Mouse (Mus musculus) midbrain, embryonic 16.5 days (tissue): ENCODE measurements around the gene Macrod2. TPM values are rescaled to one million over a fixed set of nuclear protein-coding genes. Genes with fewer than 3 reads are reported as not detected.

ENCODE experiments used
- ATAC-seq: fragments of 200-750 bp; cut with Nextera tagmentation; 2 replicates; pipeline ENCODE4 v1.8.0; 2017; ENCODE audit warnings: moderate TSS enrichment
- H3K27ac ChIP-seq: fragments of 300-500 bp; sonication (generic); 2 replicates; pipeline ENCODE4 v1.5.1; 2014; ENCODE audit warnings: mild to moderate bottlenecking, low read length, mixed read lengths
- H3K27me3 ChIP-seq: fragments of 300-500 bp; sonication (generic); 2 replicates; pipeline ENCODE4 v1.6.1; 2014; ENCODE audit warnings: low read depth, low read length, mixed read lengths; ENCODE audit not compliant: control insufficient read depth, insufficient read depth
- H3K36me3 ChIP-seq: fragments of 300-500 bp; sonication (generic); 2 replicates; pipeline ENCODE4 v1.6.1; 2014; ENCODE audit warnings: mild to moderate bottlenecking, low read length, moderate library complexity, mixed read lengths; ENCODE audit not compliant: control insufficient read depth, insufficient read depth
- H3K4me1 ChIP-seq: fragments of 300-500 bp; sonication (generic); 2 replicates; pipeline ENCODE4 v1.6.1; 2014; ENCODE audit warnings: mild to moderate bottlenecking, low read length, mixed read lengths; ENCODE audit not compliant: control insufficient read depth, insufficient read depth
- H3K4me2 ChIP-seq: fragments of 300-500 bp; sonication (generic); 2 replicates; pipeline ENCODE4 v1.6.1; 2014; ENCODE audit warnings: mild to moderate bottlenecking, low read length, mixed read lengths
- H3K4me3 ChIP-seq: fragments of 300-500 bp; sonication (generic); 2 replicates; pipeline ENCODE4 v1.5.1; 2014; ENCODE audit warnings: low read depth, mild to moderate bottlenecking, low read length, moderate library complexity, mixed read lengths
- H3K9ac ChIP-seq: fragments of 300-500 bp; sonication (generic); 2 replicates; pipeline ENCODE4 v1.6.1; 2014; ENCODE audit warnings: low read depth, low read length, mixed read lengths
- H3K9me3 ChIP-seq: fragments of 300-500 bp; sonication (generic); replicated peaks from 2 replicates; pipeline ENCODE4 v1.6.1; 2014; ENCODE audit warnings: mild to moderate bottlenecking, low read length, mixed read lengths; ENCODE audit not compliant: control insufficient read depth, poor library complexity, severe bottlenecking
- WGBS: fragments of 180-500 bp; shearing (Covaris S2); extraction: QIAGEN DNeasy Blood & Tissue Kit; methylation state at CpG from one replicate; pipeline ENCODE4 v1.1.7; 2014; 5-methylcytosine and 5-hydroxymethylcytosine counted together
- polyA plus RNA-seq: library from polyadenylated mRNA; unstranded; fragments of >200 nt; fragmentation: Nextera tagmentation; extraction: Ambion mirVana; gene quantifications from 2 replicates; pipeline ENCODE4 v1.2.1, GENCODE M21; 2015

Macrod2 gene
- polyA plus RNA-seq, 1 experiment from 2014 or later: 96.9 TPM

- Histone ChIP-seq H3K36me3 (no peaks in the 10 kb centered on the region), H3K9me3 (no peaks in the 10 kb centered on the region), H3K27ac (peak overlapping the region; percentile 70; the same call in 1 of the 2 replicates), H3K4me2 (peak overlapping the region; percentile 58), H3K9ac (peak overlapping the region; percentile 67), H3K4me1 (peaks cover 29% of the 10 kb centered on the region), H3K4me3 (peak overlapping the region; percentile 45), H3K27me3 (no peaks in the 10 kb centered on the region)
- WGBS: 14% methylated on average over 2 of the region's 2 CpGs
- ATAC-seq: no peak
Measured at GRCm38 (mm10) chr2:140669786-140670185, 274.7 kb downstream of the Macrod2 start.

DNA sequence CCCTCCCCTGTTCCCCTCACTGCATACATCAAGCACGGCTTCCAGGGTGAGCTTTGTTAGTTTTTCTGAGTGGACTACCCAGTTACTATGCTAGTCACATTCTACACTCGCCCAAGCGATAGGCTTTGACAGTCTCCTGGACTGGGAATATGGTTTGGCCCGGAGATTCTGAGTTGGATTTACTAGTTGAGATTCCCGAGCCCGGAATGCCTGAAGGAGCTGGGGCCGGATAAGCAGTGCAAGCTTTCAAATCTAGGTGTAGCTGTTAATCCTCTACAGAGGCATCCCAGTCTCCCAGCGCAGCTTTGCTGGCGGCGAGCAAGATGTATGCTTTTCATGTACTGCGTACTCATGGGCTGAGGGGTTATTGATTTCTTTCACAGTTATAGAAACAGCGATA lies 275.3 kb downstream of the Macrod2 start:
- H3K4me3 ChIP-seq: peak overlapping the region; percentile 45
- peak overlapping the region; percentile 80 for H3K27ac ChIP-seq
- ATAC-seq: peak; percentile 72
- H3K4me2 ChIP-seq: peak overlapping the region; percentile 58
- peaks cover 24% of the 10 kb centered on the region for H3K4me1 ChIP-seq
- 1% methylated on average over 12 of the region's 12 CpGs for WGBS
- H3K9me3 ChIP-seq: no peaks in the 10 kb centered on the region
- peak overlapping the region; percentile 72 for H3K9ac ChIP-seq
- H3K36me3 ChIP-seq: no peaks in the 10 kb centered on the region
- H3K27me3 ChIP-seq: no peaks in the 10 kb centered on the region

DNA sequence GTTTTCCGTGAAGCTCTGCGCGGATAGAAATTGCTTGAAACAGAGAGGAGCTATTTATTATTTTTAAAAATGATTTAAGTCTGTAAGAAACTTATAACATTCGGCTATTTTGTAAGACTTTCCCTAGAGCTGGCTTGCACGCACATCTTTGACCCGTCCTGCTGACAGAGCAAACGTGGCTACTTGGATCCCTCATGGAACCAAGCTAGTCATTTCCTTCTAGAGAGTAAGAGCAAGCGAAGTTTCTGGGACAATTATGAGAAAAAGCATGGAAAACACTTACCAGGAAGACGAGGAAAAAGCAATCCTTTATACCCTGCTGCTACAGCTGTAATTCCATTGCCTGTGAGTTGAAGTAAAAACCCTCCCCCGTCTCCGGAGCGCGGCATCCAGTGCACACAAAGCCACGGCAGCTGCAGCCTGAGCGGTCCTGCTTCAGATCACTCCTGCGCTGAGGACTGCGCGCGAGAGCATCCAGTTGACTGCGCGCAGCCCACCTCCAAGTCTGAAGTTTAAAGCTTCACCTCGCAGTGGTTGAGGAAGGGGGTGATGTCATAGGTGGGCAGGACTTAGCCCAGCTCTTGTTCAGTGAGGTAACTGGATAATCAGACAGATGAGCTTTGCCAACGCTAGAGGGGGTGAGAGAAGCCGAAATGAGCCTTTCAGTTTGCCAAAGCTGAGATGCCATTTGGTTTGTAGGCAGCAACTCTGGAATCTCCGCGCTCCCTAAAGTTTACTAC lies 276.0 kb downstream of the Macrod2 start, which contains the start of gene Flrt3:
TSS of gene Flrt3 (minus strand) at position 507 of the 740 bp plus-strand sequence.
- H3K4me3 ChIP-seq: peak within 1 kb of the TSS; percentile 45
- H3K9me3 ChIP-seq: no peaks in the 10 kb centered on the region
- peak within 1 kb of the TSS; percentile 72 for H3K9ac ChIP-seq
- H3K27me3 ChIP-seq: no peaks in the 10 kb centered on the region
- H3K36me3 ChIP-seq: no peaks in the 10 kb centered on the region
- H3K4me1 ChIP-seq: peaks cover 20% of the 10 kb centered on the region
- ATAC-seq: peak; percentile 98
- peak within 1 kb of the TSS; percentile 80 for H3K27ac ChIP-seq
- WGBS: under 1% methylated on average over 26 of the region's 26 CpGs
- peak within 1 kb of the TSS; percentile 58 for H3K4me2 ChIP-seq

GRCm38 (mm10) chr2:140673466-140673865 lies 278.4 kb downstream of the Macrod2 start:
- Histone ChIP-seq H3K4me3 (no peak overlapping the region), H3K27me3 (no peaks in the 10 kb centered on the region), H3K36me3 (no peaks in the 10 kb centered on the region), H3K4me1 (peaks cover 7% of the 10 kb centered on the region; the same call in 1 of the 2 replicates), H3K9me3 (no peaks in the 10 kb centered on the region), H3K27ac (no peak overlapping the region), H3K9ac (no peak overlapping the region), H3K4me2 (no peak overlapping the region)
- WGBS: 93% methylated on average over 5 of the region's 5 CpGs
- ATAC-seq: no peak

DNA sequence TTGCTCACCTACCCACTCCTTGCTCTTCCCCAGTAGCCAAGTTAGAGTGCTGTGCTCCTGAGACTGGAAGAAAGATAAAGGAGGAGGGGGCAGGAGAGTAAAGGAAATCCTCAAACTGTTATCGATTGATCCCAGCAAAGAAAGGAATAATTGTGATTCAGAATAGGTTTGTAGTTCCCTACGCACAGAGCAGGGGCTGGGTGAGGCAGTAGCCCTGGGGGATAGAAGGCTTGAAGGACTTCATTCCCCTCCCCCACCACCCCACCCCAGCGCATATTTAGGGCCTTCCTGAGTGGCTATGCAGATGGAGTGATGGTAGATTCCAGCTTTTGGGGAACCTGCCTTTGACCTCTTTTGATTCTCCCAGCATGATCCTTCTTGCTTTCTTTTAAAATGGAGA lies 281.6 kb downstream of the Macrod2 start:
- Histone ChIP-seq H3K27ac (no peak overlapping the region), H3K36me3 (no peaks in the 10 kb centered on the region), H3K4me3 (no peak overlapping the region), H3K4me2 (no peak overlapping the region), H3K4me1 (peaks cover under 1% of the 10 kb centered on the region; the same call in 1 of the 2 replicates), H3K9me3 (no peaks in the 10 kb centered on the region), H3K9ac (no peak overlapping the region), H3K27me3 (no peaks in the 10 kb centered on the region)
- 20% methylated on average over 3 of the region's 3 CpGs for WGBS
- no peak for ATAC-seq

- no peak overlapping the region for H3K9ac ChIP-seq
- H3K4me2 ChIP-seq: no peak overlapping the region
- H3K27me3 ChIP-seq: no peaks in the 10 kb centered on the region
- no peaks in the 10 kb centered on the region for H3K9me3 ChIP-seq
- no peak for ATAC-seq
- H3K4me3 ChIP-seq: no peak overlapping the region
- no peaks in the 10 kb centered on the region for H3K36me3 ChIP-seq
- no peaks in the 10 kb centered on the region for H3K4me1 ChIP-seq
- 91% methylated on average over 2 of the region's 2 CpGs for WGBS
- H3K27ac ChIP-seq: no peak overlapping the region
Measured at GRCm38 (mm10) chr2:140690906-140691305, 295.8 kb downstream of the Macrod2 start.

GRCm38 (mm10) chr2:140691403-140691802 lies 296.3 kb downstream of the Macrod2 start:
- no peak for ATAC-seq
- 92% methylated on average over 1 of the region's 1 CpGs for WGBS
- H3K9me3 ChIP-seq: no peaks in the 10 kb centered on the region
- H3K36me3 ChIP-seq: no peaks in the 10 kb centered on the region
- H3K4me3 ChIP-seq: no peak overlapping the region
- H3K9ac ChIP-seq: no peak overlapping the region
- no peaks in the 10 kb centered on the region for H3K27me3 ChIP-seq
- H3K4me1 ChIP-seq: no peaks in the 10 kb centered on the region
- no peak overlapping the region for H3K4me2 ChIP-seq
- no peak overlapping the region for H3K27ac ChIP-seq

- no peak for ATAC-seq
- Histone ChIP-seq H3K4me3 (no peak overlapping the region), H3K9me3 (no peaks in the 10 kb centered on the region), H3K27ac (no peak overlapping the region), H3K4me2 (no peak overlapping the region), H3K36me3 (no peaks in the 10 kb centered on the region), H3K9ac (no peak overlapping the region), H3K27me3 (no peaks in the 10 kb centered on the region), H3K4me1 (no peaks in the 10 kb centered on the region)
- 82% methylated on average over 4 of the region's 4 CpGs for WGBS
Measured at GRCm38 (mm10) chr2:140692461-140692860, 297.4 kb downstream of the Macrod2 start.

- WGBS: 92% methylated on average over 5 of the region's 5 CpGs
- Histone ChIP-seq H3K27ac (no peak overlapping the region), H3K27me3 (no peaks in the 10 kb centered on the region; the same call in 1 of the 2 replicates), H3K4me1 (peaks cover 2% of the 10 kb centered on the region; the same call in 1 of the 2 replicates), H3K9me3 (no peaks in the 10 kb centered on the region), H3K4me2 (no peak overlapping the region), H3K36me3 (no peaks in the 10 kb centered on the region), H3K9ac (no peak overlapping the region), H3K4me3 (no peak overlapping the region)
- no peak for ATAC-seq
Measured at GRCm38 (mm10) chr2:140693845-140694244, 298.7 kb downstream of the Macrod2 start.
